ENCODE assay signal across 8 mouse cellular contexts in the genomic region with DNA sequence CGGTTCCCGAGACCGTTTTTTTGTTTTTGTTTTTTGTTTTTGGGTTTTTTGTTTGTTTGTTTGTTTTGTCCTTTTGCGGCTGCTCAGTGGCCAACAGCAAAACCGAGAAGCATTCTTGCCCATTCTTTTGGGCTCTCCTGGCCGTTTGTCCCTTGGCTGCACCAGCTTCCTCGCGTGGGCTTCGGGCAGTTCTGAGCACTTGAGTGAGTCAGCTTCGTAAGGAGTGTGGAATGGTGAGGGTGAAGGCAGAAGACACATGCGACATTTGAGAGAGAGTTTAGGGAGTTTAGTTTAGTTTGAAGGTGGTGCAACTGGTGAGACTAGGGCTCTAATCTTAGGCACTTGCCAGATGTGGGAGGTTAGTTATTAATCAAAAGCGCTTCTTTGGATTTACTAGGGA. TPM values are rescaled to one million over a fixed set of nuclear protein-coding genes. Genes with fewer than 3 reads are reported as not detected.
DNase-seq lines count a peak whose midpoint lies in the region; ATAC-seq and TF ChIP-seq lines count a peak whose summit lies in the region.

No protein-coding gene starts in this region.

- H3K9me3 ChIP-seq in limb, embryonic 12.5 days: no peaks in the 10 kb centered on the region
- H3K9me3 ChIP-seq in neural tube, embryonic 15.5 days (replicated peaks): no peaks in the 10 kb centered on the region

- 0 out of 2 replicates have a peak overlapping the region, but pooled peaks have one; percentile 60 for H3K27ac ChIP-seq in cerebellum, adult 2 months (ENCODE audit: insufficient read depth, low read length)
- peak overlapping the region; percentile 97 for H3K27ac ChIP-seq in testis, adult 2 months (ENCODE audit: control insufficient read depth, insufficient read depth, low read depth, low read length)
- peak overlapping the region; percentile 79 for H3K27ac ChIP-seq in limb, embryonic 12.5 days
- H3K27ac ChIP-seq in neural tube, embryonic 15.5 days (replicated peaks): peak overlapping the region; percentile 85

- H3K4me2 ChIP-seq in limb, embryonic 12.5 days: peak overlapping the region; percentile 79
- peak overlapping the region; percentile 78 for H3K4me2 ChIP-seq in neural tube, embryonic 15.5 days

- DNase-seq in cerebellum, adult 2 months: no peak
- no peak for DNase-seq in cerebellum, adult 18-20 months
- no peak for DNase-seq in testis, postnatal 14 days (ENCODE audit: low spot score)
- DNase-seq in cerebellum, adult 8-10 months: no peak
- DNase-seq in adrenal gland, adult 18-20 months (ENCODE audit: low spot score in 2 of 2): no peak

- peaks cover 1% of the 10 kb centered on the region for H3K36me3 ChIP-seq in testis, adult 2 months (ENCODE audit: control insufficient read depth, insufficient read depth, low read length)
- H3K36me3 ChIP-seq in limb, embryonic 12.5 days: peaks cover 14% of the 10 kb centered on the region
- peaks cover 7% of the 10 kb centered on the region for H3K36me3 ChIP-seq in neural tube, embryonic 15.5 days

- no peak for ATAC-seq in limb, embryonic 12.5 days (ENCODE audit: insufficient number of reproducible peaks, insufficient read depth, low FRiP score, low TSS enrichment, low read depth)
- peak; percentile 37 for ATAC-seq in neural tube, embryonic 15.5 days (ENCODE audit: low FRiP score)

- no peak for TF ChIP-seq CTCF in cerebellum, adult 2 months (IDR thresholded peaks at IDR 0.05; ENCODE audit: borderline replicate concordance, insufficient read depth, low read depth, low read length)
- no peak for TF ChIP-seq CTCF in testis, adult 2 months (IDR thresholded peaks at IDR 0.05; ENCODE audit: control insufficient read depth, insufficient read depth, insufficient replicate concordance, low read depth, low read length)

- peak overlapping the region; percentile 71 for H3K9ac ChIP-seq in limb, embryonic 12.5 days (replicated peaks)
- peak overlapping the region; percentile 80 for H3K9ac ChIP-seq in neural tube, embryonic 15.5 days (replicated peaks)

- no peaks in the 10 kb centered on the region for H3K27me3 ChIP-seq in cerebellum, adult 2 months (ENCODE audit: control insufficient read depth, insufficient read depth, low read length)
- H3K27me3 ChIP-seq in testis, adult 2 months (ENCODE audit: control insufficient read depth, insufficient read depth, low read length): no peaks in the 10 kb centered on the region
- H3K27me3 ChIP-seq in limb, embryonic 12.5 days: no peaks in the 10 kb centered on the region
- no peaks in the 10 kb centered on the region for H3K27me3 ChIP-seq in neural tube, embryonic 15.5 days (replicated peaks)

- H3K4me1 ChIP-seq in cerebellum, adult 2 months (ENCODE audit: control insufficient read depth, insufficient read depth, low read length): peaks cover 4% of the 10 kb centered on the region
- H3K4me1 ChIP-seq in testis, adult 2 months (ENCODE audit: control insufficient read depth, insufficient read depth, low read length): 0 out of 2 replicates have a peak, but pooled peaks cover 2% of the 10 kb centered on the region
- peaks cover 14% of the 10 kb centered on the region for H3K4me1 ChIP-seq in limb, embryonic 12.5 days (replicated peaks)
- H3K4me1 ChIP-seq in neural tube, embryonic 15.5 days: peaks cover 26% of the 10 kb centered on the region

- H3K4me3 ChIP-seq in cerebellum, adult 2 months (replicated peaks; ENCODE audit: insufficient read depth, low read depth, low read length): peak overlapping the region; percentile 81
- H3K4me3 ChIP-seq in testis, adult 2 months (ENCODE audit: control insufficient read depth, low read depth, low read length): peak overlapping the region; percentile 97
- peak overlapping the region; percentile 56 for H3K4me3 ChIP-seq in limb, embryonic 12.5 days (replicated peaks)
- H3K4me3 ChIP-seq in neural tube, embryonic 15.5 days (replicated peaks): peak overlapping the region; percentile 66

- WGBS in cerebellum, adult 2 months: 6% methylated on average over 12 of the region's 12 CpGs
- 10% methylated on average over 12 of the region's 12 CpGs for WGBS in limb, embryonic 12.5 days
- 13% methylated on average over 12 of the region's 12 CpGs for WGBS in neural tube, embryonic 15.5 days

- no peak for TF ChIP-seq POLR2A in cerebellum, adult 2 months (IDR thresholded peaks at IDR 0.05; ENCODE audit: borderline replicate concordance, insufficient read depth, low read length)
- no peak for TF ChIP-seq POLR2A in testis, adult 2 months (IDR thresholded peaks at IDR 0.05; ENCODE audit: control insufficient read depth, low read depth, low read length)

RNA-seq across cellular contexts. Expression of a gene that starts 0.5 kb away (rescaled TPM):
- 6.7 and 7.8 TPM in 2 replicates for polyA plus RNA-seq in cerebellum, adult 2 months (2012; rRNA removed)
- polyA plus RNA-seq in testis, adult 2 months (2012; rRNA removed): 60.1 and 64.5 TPM in 2 replicates
- polyA plus RNA-seq in limb, embryonic 12.5 days (2016; fragmentation: Nextera tagmentation; extraction: Ambion mirVana): 7.0 and 7.4 TPM in 2 replicates
- polyA plus RNA-seq in neural tube, embryonic 15.5 days (2015; fragmentation: Nextera tagmentation; extraction: Ambion mirVana): 5.5 and 5.8 TPM in 2 replicates
- total RNA-seq in adrenal gland, adult 18-20 months (2021): 10 to 100 TPM; 12.4 to 13.3 TPM

RNA-seq across cellular contexts. Expression of a gene that starts 0.5 kb away (rescaled TPM):
- polyA plus RNA-seq in cerebellum, adult 2 months (2012; rRNA removed): 37.5 and 40.6 TPM in 2 replicates
- 51.9 and 53.2 TPM in 2 replicates for polyA plus RNA-seq in testis, adult 2 months (2012; rRNA removed)
- 114 and 115 TPM in 2 replicates for polyA plus RNA-seq in limb, embryonic 12.5 days (2016; fragmentation: Nextera tagmentation; extraction: Ambion mirVana)
- 59.2 and 62.9 TPM in 2 replicates for polyA plus RNA-seq in neural tube, embryonic 15.5 days (2015; fragmentation: Nextera tagmentation; extraction: Ambion mirVana)
- total RNA-seq in adrenal gland, adult 18-20 months (2021): 10 to 100 TPM; 45.3 to 50.7 TPM

RNA-seq across cellular contexts. Expression of a gene that starts 7.3 kb away (rescaled TPM):
- 196 and 206 TPM in 2 replicates for polyA plus RNA-seq in cerebellum, adult 2 months (2012; rRNA removed)
- polyA plus RNA-seq in testis, adult 2 months (2012; rRNA removed): 891 and 948 TPM in 2 replicates
- polyA plus RNA-seq in limb, embryonic 12.5 days (2016; fragmentation: Nextera tagmentation; extraction: Ambion mirVana): 109 and 116 TPM in 2 replicates
- 155 and 168 TPM in 2 replicates for polyA plus RNA-seq in neural tube, embryonic 15.5 days (2015; fragmentation: Nextera tagmentation; extraction: Ambion mirVana)
- 100 to 1,000 TPM in 1 of 2 experiments, 10 to 100 TPM in 1; 84.2 to 100 TPM for total RNA-seq in adrenal gland, adult 18-20 months (2021)

RNA-seq across cellular contexts. Expression of a gene that starts 16.2 kb away (rescaled TPM):
- polyA plus RNA-seq in cerebellum, adult 2 months (2012; rRNA removed): 5.6 and 6.5 TPM in 2 replicates
- 0.32 TPM in 2 replicates for polyA plus RNA-seq in testis, adult 2 months (2012; rRNA removed)
- polyA plus RNA-seq in limb, embryonic 12.5 days (2016; fragmentation: Nextera tagmentation; extraction: Ambion mirVana): 0.73 and 1.3 TPM in 2 replicates
- 1.9 and 2.0 TPM in 2 replicates for polyA plus RNA-seq in neural tube, embryonic 15.5 days (2015; fragmentation: Nextera tagmentation; extraction: Ambion mirVana)
- total RNA-seq in adrenal gland, adult 18-20 months (2021): under 1 TPM; 0.61 to 0.86 TPM

RNA-seq across cellular contexts. Expression of a gene that starts 22.2 kb away (rescaled TPM):
- polyA plus RNA-seq in cerebellum, adult 2 months (2012; rRNA removed): 0.29 TPM in 1 of 2 replicates, not detected in the other
- 0.56 and 1.0 TPM in 2 replicates for polyA plus RNA-seq in testis, adult 2 months (2012; rRNA removed)
- not detected in 2 replicates for polyA plus RNA-seq in limb, embryonic 12.5 days (2016; fragmentation: Nextera tagmentation; extraction: Ambion mirVana)
- polyA plus RNA-seq in neural tube, embryonic 15.5 days (2015; fragmentation: Nextera tagmentation; extraction: Ambion mirVana): 0.27 TPM in 1 of 2 replicates, not detected in the other
- total RNA-seq in adrenal gland, adult 18-20 months (2021): not detected
